Comparison of ENCODE assay signal across 10 mouse cellular contexts in the genomic region with DNA sequence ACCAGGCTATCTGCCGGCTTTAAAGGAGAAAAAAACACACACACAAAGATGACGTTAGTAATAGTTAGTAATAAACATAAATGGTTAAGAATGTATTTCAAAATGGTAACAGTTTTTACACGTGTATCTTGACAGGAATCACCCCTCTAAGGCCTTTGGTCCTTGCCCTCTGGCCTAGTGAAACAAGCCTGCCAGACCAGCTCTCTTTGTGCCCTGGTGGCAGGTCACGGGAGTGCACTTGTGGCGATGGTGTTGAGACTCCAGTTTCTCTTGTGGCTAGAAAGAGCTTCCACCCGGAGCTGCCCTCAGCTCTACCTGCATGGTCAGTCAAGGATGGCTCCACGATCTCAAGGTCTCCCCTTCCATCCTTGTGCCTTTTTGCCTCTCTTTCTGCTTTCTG.
A peak's percentile ranks its signal among the peaks of the same experiment; 100 is the strongest.
DNase-seq lines count a peak whose midpoint lies in the region; ATAC-seq and TF ChIP-seq lines count a peak whose summit lies in the region.
"Had no signal": no experiment of that assay in that cellular context is flagged by ENCODE, and none has a peak within 500 bp of the region (broad histone marks: within the 10 kb centered on the region; RNA-seq: fewer than 3 reads in every experiment).

No protein-coding gene starts in this region.

- H3K79me2 ChIP-seq in heart, adult 2 months (replicated peaks; ENCODE audit: control insufficient read depth, insufficient read depth, low read length): no peaks in the 10 kb centered on the region

- no peak overlapping the region for H3K4me2 ChIP-seq in midbrain, postnatal 0 days (ENCODE audit: low read depth, low read length, poor library complexity, severe bottlenecking)
- H3K4me2 ChIP-seq in midbrain, embryonic 15.5 days: no peak overlapping the region
- H3K4me2 ChIP-seq: heart, embryonic 15.5 days; liver, embryonic 13.5 days had no signal

- no peak overlapping the region for H3K9ac ChIP-seq in heart, adult 2 months (ENCODE audit: low read depth, low read length)
- H3K9ac ChIP-seq in midbrain, postnatal 0 days (replicated peaks; ENCODE audit: low read length, poor library complexity, severe bottlenecking): no peak overlapping the region
- H3K9ac ChIP-seq in midbrain, embryonic 15.5 days: no peak overlapping the region
- H3K9ac ChIP-seq: heart, embryonic 15.5 days; liver, embryonic 13.5 days had no signal

- TF ChIP-seq CTCF in heart, adult 2 months (IDR thresholded peaks at IDR 0.05): peak; percentile 34
- TF ChIP-seq CTCF in midbrain, postnatal 0 days (IDR thresholded peaks at IDR 0.05): peak; percentile 36

- ATAC-seq in midbrain, postnatal 0 days (ENCODE audit: low FRiP score): no peak
- ATAC-seq in midbrain, embryonic 15.5 days (replicated peaks): no peak
- peak; percentile 29 to 49; a peak in 1 of 4 replicates for ATAC-seq in hematopoietic stem cell, adult 5-6 weeks (replicated peaks in 1 of 2; ENCODE audit: insufficient read depth in 1 of 2, low FRiP score in 2 of 2, low TSS enrichment in 1 of 2, low read depth in 1 of 2, poor library complexity in 2 of 2, severe bottlenecking in 2 of 2)

- H3K27ac ChIP-seq in heart, adult 2 months: no peak overlapping the region
- H3K27ac ChIP-seq in midbrain, postnatal 0 days (ENCODE audit: low read depth, low read length): no peak overlapping the region
- H3K27ac ChIP-seq in midbrain, embryonic 15.5 days: no peak overlapping the region
- H3K27ac ChIP-seq: heart, embryonic 15.5 days; liver, embryonic 13.5 days had no signal

- H3K36me3 ChIP-seq in heart, adult 2 months (ENCODE audit: control insufficient read depth, insufficient read depth, low read length): no peaks in the 10 kb centered on the region
- H3K36me3 ChIP-seq in midbrain, postnatal 0 days (ENCODE audit: insufficient read depth, low read length): no peaks in the 10 kb centered on the region
- no peaks in the 10 kb centered on the region for H3K36me3 ChIP-seq in midbrain, embryonic 15.5 days (replicated peaks)
- H3K36me3 ChIP-seq: heart, embryonic 15.5 days; liver, embryonic 13.5 days had no signal

- no peak for TF ChIP-seq POLR2A in heart, adult 2 months (IDR thresholded peaks at IDR 0.05; ENCODE audit: insufficient read depth, low read depth, low read length)

- no peak for TF ChIP-seq EP300 in heart, adult 2 months (IDR thresholded peaks at IDR 0.05; ENCODE audit: insufficient read depth, low read depth, low read length)

- H3K9me3 ChIP-seq in midbrain, postnatal 0 days (ENCODE audit: low read length): no peaks in the 10 kb centered on the region
- H3K9me3 ChIP-seq in midbrain, embryonic 15.5 days: no peaks in the 10 kb centered on the region
- H3K9me3 ChIP-seq: heart, embryonic 15.5 days; liver, embryonic 13.5 days had no signal

- intact Hi-C loops in heart, adult 2 months (cut with DNase I): no loop called here

- no peaks in the 10 kb centered on the region for H3K27me3 ChIP-seq in heart, adult 2 months (ENCODE audit: control insufficient read depth, insufficient read depth, low read length)
- no peaks in the 10 kb centered on the region for H3K27me3 ChIP-seq in midbrain, postnatal 0 days (ENCODE audit: insufficient read depth, low read length)
- H3K27me3 ChIP-seq in midbrain, embryonic 15.5 days (replicated peaks): 0 out of 2 replicates have a peak, but pooled peaks cover 2% of the 10 kb centered on the region
- H3K27me3 ChIP-seq: heart, embryonic 15.5 days; liver, embryonic 13.5 days had no signal

- H3K4me3 ChIP-seq in heart, adult 2 months: no peak overlapping the region
- H3K4me3 ChIP-seq in midbrain, postnatal 0 days (ENCODE audit: low read depth, low read length): no peak overlapping the region
- H3K4me3 ChIP-seq in midbrain, embryonic 15.5 days: no peak overlapping the region
- H3K4me3 ChIP-seq: heart, embryonic 15.5 days; liver, embryonic 13.5 days had no signal

- 85% methylated on average over 7 of the region's 7 CpGs for WGBS in heart, adult 2 months
- 74% methylated on average over 7 of the region's 7 CpGs for WGBS in midbrain, postnatal 0 days
- 70% methylated on average over 7 of the region's 7 CpGs for WGBS in midbrain, embryonic 15.5 days

- DNase-seq in heart, adult 2 months: no peak
- DNase-seq in heart, adult 9 months (ENCODE audit: low spot score in 2 of 2): no peak
- DNase-seq in midbrain, postnatal 0 days (ENCODE audit: low spot score): no peak
- DNase-seq in thymus, postnatal 0 days (ENCODE audit: low spot score): peak; percentile 10
- DNase-seq in layer of hippocampus, postnatal 14 days (ENCODE audit: low spot score in 2 of 2): no peak
- no peak for DNase-seq in c-Kit-positive CD71-positive TER-119-positive erythroid progenitor cells, embryonic 14.5 days (ENCODE audit: low spot score)
- DNase-seq: liver, embryonic 13.5 days had no signal

- no peaks in the 10 kb centered on the region; the same call in 1 of the 2 replicates for H3K4me1 ChIP-seq in heart, adult 2 months (ENCODE audit: control insufficient read depth, insufficient read depth, low read length)
- H3K4me1 ChIP-seq in midbrain, postnatal 0 days (ENCODE audit: insufficient read depth, low read length): no peaks in the 10 kb centered on the region
- no peaks in the 10 kb centered on the region for H3K4me1 ChIP-seq in midbrain, embryonic 15.5 days
- H3K4me1 ChIP-seq: heart, embryonic 15.5 days had no signal

Comparison
In these comparisons a context has a peak if more than half of its experiments do, and no peak if none do; other contexts are left out.
1. ATAC-seq: peak in hematopoietic stem cell, adult 5-6 weeks (2 of 2); none in midbrain, postnatal 0 days (single experiment) and midbrain, embryonic 15.5 days (single experiment).